10 mouse cellular contexts compared by ENCODE assay signal in genomic region chr5:36141112-36141511, GRCm38 (mm10).
A peak's percentile ranks its signal among the peaks of the same experiment; 100 is the strongest.
DNase-seq lines count a peak whose midpoint lies in the region; ATAC-seq and TF ChIP-seq lines count a peak whose summit lies in the region.
"Had no signal": no experiment of that assay in that cellular context is flagged by ENCODE, and none has a peak within 500 bp of the region (broad histone marks: within the 10 kb centered on the region; RNA-seq: fewer than 3 reads in every experiment).

No protein-coding gene starts in this region.

- no peak overlapping the region for H3K4me2 ChIP-seq in intestine, embryonic 16.5 days (ENCODE audit: low read depth, low read length)
- H3K4me2 ChIP-seq: limb, embryonic 12.5 days had no signal

- H3K36me3 ChIP-seq in spleen, adult 2 months (ENCODE audit: control insufficient read depth, insufficient read depth, low read length), result no peaks in the 10 kb centered on the region
- no peaks in the 10 kb centered on the region for H3K36me3 ChIP-seq in intestine, embryonic 16.5 days (ENCODE audit: control insufficient read depth, insufficient read depth, low read length)
- H3K36me3 ChIP-seq: limb, embryonic 12.5 days had no signal

- H3K9me3 ChIP-seq in intestine, embryonic 16.5 days (ENCODE audit: control insufficient read depth, low read length), result no peaks in the 10 kb centered on the region
- H3K9me3 ChIP-seq: limb, embryonic 12.5 days had no signal

- H3K4me1 ChIP-seq in spleen, adult 2 months (ENCODE audit: control insufficient read depth, insufficient read depth, insufficient read length), result peaks cover 21% of the 10 kb centered on the region; the same call in 1 of the 2 replicates
- no peaks in the 10 kb centered on the region for H3K4me1 ChIP-seq in intestine, embryonic 16.5 days (ENCODE audit: control insufficient read depth, insufficient read depth, low read length)
- H3K4me1 ChIP-seq: limb, embryonic 12.5 days had no signal

- H3K27me3 ChIP-seq in spleen, adult 2 months (ENCODE audit: control insufficient read depth, insufficient read depth, low read length), result no peaks in the 10 kb centered on the region
- no peaks in the 10 kb centered on the region for H3K27me3 ChIP-seq in intestine, embryonic 16.5 days (replicated peaks; ENCODE audit: control insufficient read depth, insufficient read depth, low read length)
- H3K27me3 ChIP-seq: limb, embryonic 12.5 days had no signal

- no peak for ATAC-seq in intestine, embryonic 16.5 days

- DNase-seq in gastrocnemius, adult 2 months, result peak; percentile 46
- DNase-seq in gastrocnemius, adult 18-20 months (ENCODE audit: low spot score), result no peak
- peak in 1 of 2 experiments; percentile 24 for DNase-seq in spleen, adult 2 months (ENCODE audit: low read depth in 1 of 2, low spot score in 2 of 2)
- DNase-seq in spleen, adult 12 weeks (ENCODE audit: low spot score), result no peak
- DNase-seq in left cerebral cortex, postnatal 25 days (ENCODE audit: low spot score in 2 of 2), result peak; percentile 27 to 56
- peak; percentile 39 to 62 for DNase-seq in thymus, postnatal 10 days (ENCODE audit: low spot score in 2 of 2)
- DNase-seq in ovary, postnatal 14 days (ENCODE audit: low spot score), result no peak

- peak; percentile 57 for TF ChIP-seq CTCF in gastrocnemius, adult 2 months (IDR thresholded peaks at IDR 0.05)
- TF ChIP-seq CTCF in spleen, adult 2 months (IDR thresholded peaks at IDR 0.05; ENCODE audit: extremely low read depth, insufficient read depth, insufficient read length, insufficient replicate concordance), result peak; percentile 13; the same call in 1 of the 2 replicates

- TF ChIP-seq POLR2A in spleen, adult 2 months (IDR thresholded peaks at IDR 0.05; ENCODE audit: low read depth, low read length), result no peak

- intact Hi-C loops in gastrocnemius, adult 2 months (cut with DNase I), result loop anchor here (1.0 kb wide), 1 partner anchor 82 kb away; no protein-coding TSS in a partner anchor
- intact Hi-C loops in left cerebral cortex, postnatal 25 days (cut with DNase I), result no loop called here

- no peak overlapping the region for H3K9ac ChIP-seq in intestine, embryonic 16.5 days (ENCODE audit: low read depth, low read length)
- H3K9ac ChIP-seq: limb, embryonic 12.5 days had no signal

- WGBS in spleen, adult 2 months, result 81% methylated on average over 4 of the region's 4 CpGs
- WGBS in intestine, embryonic 16.5 days, result 93% methylated on average over 4 of the region's 4 CpGs

- no peak overlapping the region for H3K27ac ChIP-seq in gastrocnemius, adult 2 months
- no peak overlapping the region for H3K27ac ChIP-seq in spleen, adult 2 months (ENCODE audit: insufficient read depth, low read length)
- no peak overlapping the region for H3K27ac ChIP-seq in intestine, embryonic 16.5 days (ENCODE audit: low read length)
- H3K27ac ChIP-seq: limb, embryonic 12.5 days had no signal

- no peak overlapping the region for H3K4me3 ChIP-seq in gastrocnemius, adult 2 months
- no peak overlapping the region for H3K4me3 ChIP-seq in spleen, adult 2 months (ENCODE audit: extremely low read depth, insufficient read depth, insufficient read length)
- H3K4me3 ChIP-seq in intestine, embryonic 16.5 days (ENCODE audit: low read length), result no peak overlapping the region
- H3K4me3 ChIP-seq: erythroblast, embryonic 14.5 days; limb, embryonic 12.5 days had no signal

Comparison
In these comparisons a context has a peak if more than half of its experiments do, and no peak if none do; other contexts are left out.
1. DNase-seq: peak in gastrocnemius, adult 2 months (single experiment), left cerebral cortex, postnatal 25 days (2 of 2) and thymus, postnatal 10 days (2 of 2); none in gastrocnemius, adult 18-20 months (single experiment), spleen, adult 12 weeks (single experiment) and ovary, postnatal 14 days (single experiment).